Mouse (Mus musculus): ENCODE data around the gene Rnf216. TPM values are rescaled to one million over a fixed set of nuclear protein-coding genes. Genes with fewer than 3 reads are reported as not detected.
A peak's percentile ranks its signal among the peaks of the same experiment; 100 is the strongest.

The Rnf216 gene
- polyA plus RNA-seq, 1 experiment from 2014 or later: 29.2 TPM

GRCm38 (mm10) chr5:143031193-143031592, 81.6 kb downstream of the Rnf216 start:
- H3K4me2 ChIP-seq: no peak overlapping the region
- H3K27ac ChIP-seq (ENCODE audit: low read depth, low read length): no peak overlapping the region
- no peak overlapping the region for H3K9ac ChIP-seq (ENCODE audit: low read length)
- 59% methylated on average over 4 of the region's 4 CpGs for WGBS
- no peaks in the 10 kb centered on the region for H3K9me3 ChIP-seq (ENCODE audit: control insufficient read depth, low read length)
- ATAC-seq (ENCODE audit: low FRiP score) (no peak), DNase-seq (ENCODE audit: low spot score, missing footprints) (no peak)
- H3K27me3 ChIP-seq (ENCODE audit: control insufficient read depth, insufficient read depth, low read length): no peaks in the 10 kb centered on the region
- 0 out of 2 replicates have a peak, but pooled peaks cover 2% of the 10 kb centered on the region for H3K36me3 ChIP-seq (ENCODE audit: control insufficient read depth, insufficient read depth, low read length)
- H3K4me3 ChIP-seq (ENCODE audit: low read depth, low read length): no peak overlapping the region
- no peaks in the 10 kb centered on the region for H3K4me1 ChIP-seq (ENCODE audit: control insufficient read depth, insufficient read depth, low read length)

- no peaks in the 10 kb centered on the region for H3K9me3 ChIP-seq (ENCODE audit: control insufficient read depth, low read length)
- DNase-seq (ENCODE audit: low spot score, missing footprints): no peak
- H3K4me3 ChIP-seq (ENCODE audit: low read depth, low read length): no peak overlapping the region
- no peak for ATAC-seq (ENCODE audit: low FRiP score)
- no peaks in the 10 kb centered on the region for H3K27me3 ChIP-seq (ENCODE audit: control insufficient read depth, insufficient read depth, low read length)
- no peaks in the 10 kb centered on the region for H3K4me1 ChIP-seq (ENCODE audit: control insufficient read depth, insufficient read depth, low read length)
- 96% methylated on average over 2 of the region's 2 CpGs for WGBS
- H3K9ac ChIP-seq (ENCODE audit: low read length): no peak overlapping the region
- H3K36me3 ChIP-seq (ENCODE audit: control insufficient read depth, insufficient read depth, low read length): 0 out of 2 replicates have a peak, but pooled peaks cover 5% of the 10 kb centered on the region
- H3K27ac ChIP-seq (ENCODE audit: low read depth, low read length): no peak overlapping the region
- no peak overlapping the region for H3K4me2 ChIP-seq
Measured at GRCm38 (mm10) chr5:143023887-143024286, 88.9 kb downstream of the Rnf216 start.

- H3K9me3 ChIP-seq (ENCODE audit: control insufficient read depth, low read length): no peaks in the 10 kb centered on the region
- 88% methylated on average over 1 of the region's 1 CpGs for WGBS
- ATAC-seq (ENCODE audit: low FRiP score): no peak
- H3K36me3 ChIP-seq (ENCODE audit: control insufficient read depth, insufficient read depth, low read length): 0 out of 2 replicates have a peak, but pooled peaks cover 5% of the 10 kb centered on the region
- no peak overlapping the region for H3K4me3 ChIP-seq (ENCODE audit: low read depth, low read length)
- H3K9ac ChIP-seq (ENCODE audit: low read length): no peak overlapping the region
- H3K4me2 ChIP-seq: no peak overlapping the region
- H3K27me3 ChIP-seq (ENCODE audit: control insufficient read depth, insufficient read depth, low read length): no peaks in the 10 kb centered on the region
- DNase-seq (ENCODE audit: low spot score, missing footprints): no peak
- no peaks in the 10 kb centered on the region for H3K4me1 ChIP-seq (ENCODE audit: control insufficient read depth, insufficient read depth, low read length)
- H3K27ac ChIP-seq (ENCODE audit: low read depth, low read length): no peak overlapping the region
Measured at GRCm38 (mm10) chr5:143022956-143023355, 89.8 kb downstream of the Rnf216 start.

GRCm38 (mm10) chr5:143017401-143017800, 95.4 kb downstream of the Rnf216 start:
- H3K9ac ChIP-seq (ENCODE audit: low read length): no peak overlapping the region
- DNase-seq (ENCODE audit: low spot score, missing footprints) (no peak), ATAC-seq (ENCODE audit: low FRiP score) (no peak)
- no peak overlapping the region for H3K27ac ChIP-seq (ENCODE audit: low read depth, low read length)
- H3K4me1 ChIP-seq (ENCODE audit: control insufficient read depth, insufficient read depth, low read length): no peaks in the 10 kb centered on the region
- no peaks in the 10 kb centered on the region for H3K9me3 ChIP-seq (ENCODE audit: control insufficient read depth, low read length)
- 89% methylated on average over 5 of the region's 5 CpGs for WGBS
- no peak overlapping the region for H3K4me2 ChIP-seq
- peaks cover 10% of the 10 kb centered on the region for H3K36me3 ChIP-seq (ENCODE audit: control insufficient read depth, insufficient read depth, low read length)
- H3K27me3 ChIP-seq (ENCODE audit: control insufficient read depth, insufficient read depth, low read length): no peaks in the 10 kb centered on the region
- no peak overlapping the region for H3K4me3 ChIP-seq (ENCODE audit: low read depth, low read length)

- 78% methylated on average over 10 of the region's 11 CpGs for WGBS
- peaks cover 11% of the 10 kb centered on the region for H3K36me3 ChIP-seq (ENCODE audit: control insufficient read depth, insufficient read depth, low read length)
- H3K27me3 ChIP-seq (ENCODE audit: control insufficient read depth, insufficient read depth, low read length): no peaks in the 10 kb centered on the region
- no peaks in the 10 kb centered on the region for H3K4me1 ChIP-seq (ENCODE audit: control insufficient read depth, insufficient read depth, low read length)
- no peak overlapping the region for H3K4me3 ChIP-seq (ENCODE audit: low read depth, low read length)
- no peak overlapping the region for H3K9ac ChIP-seq (ENCODE audit: low read length)
- DNase-seq (ENCODE audit: low spot score, missing footprints) (no peak), ATAC-seq (ENCODE audit: low FRiP score) (no peak)
- H3K4me2 ChIP-seq: no peak overlapping the region
- no peaks in the 10 kb centered on the region for H3K9me3 ChIP-seq (ENCODE audit: control insufficient read depth, low read length)
- H3K27ac ChIP-seq (ENCODE audit: low read depth, low read length): peak overlapping the region; percentile 20; the same call in 1 of the 2 replicates
Measured at GRCm38 (mm10) chr5:143009383-143009782, 103.4 kb downstream of the Rnf216 start.

- H3K36me3 ChIP-seq (ENCODE audit: control insufficient read depth, insufficient read depth, low read length): peaks cover 4% of the 10 kb centered on the region; the same call in 1 of the 2 replicates
- ATAC-seq (ENCODE audit: low FRiP score) (peak; percentile 54; the same call in 1 of the 2 replicates), DNase-seq (ENCODE audit: low spot score, missing footprints) (peak; percentile 88)
Measured at GRCm38 (mm10) chr5:143000654-143001500, 111.9 kb downstream of the Rnf216 start.

GRCm38 (mm10) chr5:143000091-143000490, 112.7 kb downstream of the Rnf216 start:
- 0 out of 2 replicates have a peak, but pooled peaks cover 2% of the 10 kb centered on the region for H3K4me1 ChIP-seq (ENCODE audit: control insufficient read depth, insufficient read depth, low read length)
- DNase-seq (ENCODE audit: low spot score, missing footprints): no peak
- H3K9ac ChIP-seq (ENCODE audit: low read length): no peak overlapping the region
- WGBS: 59% methylated on average over 4 of the region's 4 CpGs
- no peak overlapping the region for H3K4me3 ChIP-seq (ENCODE audit: low read depth, low read length)
- H3K27ac ChIP-seq (ENCODE audit: low read depth, low read length): no peak overlapping the region; the same call in 1 of the 2 replicates
- no peak for ATAC-seq (ENCODE audit: low FRiP score)
- peaks cover 4% of the 10 kb centered on the region; the same call in 1 of the 2 replicates for H3K36me3 ChIP-seq (ENCODE audit: control insufficient read depth, insufficient read depth, low read length)
- H3K9me3 ChIP-seq (ENCODE audit: control insufficient read depth, low read length): no peaks in the 10 kb centered on the region
- no peaks in the 10 kb centered on the region for H3K27me3 ChIP-seq (ENCODE audit: control insufficient read depth, insufficient read depth, low read length)
- no peak overlapping the region for H3K4me2 ChIP-seq

More at GRCm38 (mm10) chr5:143000654-143001500, 111.9 kb downstream of the Rnf216 start:
- Histone ChIP-seq H3K27me3 (ENCODE audit: control insufficient read depth, insufficient read depth, low read length) (no peaks in the 10 kb centered on the region), H3K27ac (ENCODE audit: low read depth, low read length) (peak overlapping the region; percentile 12), H3K4me1 (ENCODE audit: control insufficient read depth, insufficient read depth, low read length) (0 out of 2 replicates have a peak, but pooled peaks cover 2% of the 10 kb centered on the region), H3K9ac (ENCODE audit: low read length) (no peak overlapping the region; the same call in 1 of the 2 replicates), H3K4me3 (ENCODE audit: low read depth, low read length) (no peak overlapping the region), H3K9me3 (ENCODE audit: control insufficient read depth, low read length) (no peaks in the 10 kb centered on the region), H3K4me2 (no peak overlapping the region)
- WGBS: 59% methylated on average over 9 of the region's 9 CpGs

DNA sequence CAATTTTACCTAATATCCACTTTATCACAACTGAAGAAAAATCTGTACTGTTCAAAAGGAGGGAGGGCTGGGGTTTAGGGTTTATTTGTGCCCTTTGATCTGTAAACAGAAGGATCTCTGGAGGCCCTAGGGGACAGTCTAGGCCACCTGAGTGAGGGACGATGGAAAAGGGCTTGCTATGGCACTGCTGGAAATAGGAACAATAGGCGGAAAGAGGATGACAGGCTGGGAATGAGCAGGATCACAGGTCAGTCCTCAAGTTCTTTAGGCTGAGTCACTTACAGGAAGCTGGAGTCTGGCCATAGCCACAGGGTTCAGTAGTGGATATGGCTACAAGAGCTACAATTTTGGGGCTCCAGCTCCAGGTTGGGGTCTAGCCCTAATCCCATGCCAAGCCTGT, 114.6 kb downstream of the Rnf216 start:
- H3K4me1 ChIP-seq (ENCODE audit: control insufficient read depth, insufficient read depth, low read length): 0 out of 2 replicates have a peak, but pooled peaks cover 2% of the 10 kb centered on the region
- no peaks in the 10 kb centered on the region for H3K9me3 ChIP-seq (ENCODE audit: control insufficient read depth, low read length)
- H3K27ac ChIP-seq (ENCODE audit: low read depth, low read length): no peak overlapping the region
- ATAC-seq (ENCODE audit: low FRiP score) (no peak), DNase-seq (ENCODE audit: low spot score, missing footprints) (no peak)
- 50% methylated on average over 2 of the region's 2 CpGs for WGBS
- H3K27me3 ChIP-seq (ENCODE audit: control insufficient read depth, insufficient read depth, low read length): no peaks in the 10 kb centered on the region
- H3K4me2 ChIP-seq: no peak overlapping the region
- no peaks in the 10 kb centered on the region for H3K36me3 ChIP-seq (ENCODE audit: control insufficient read depth, insufficient read depth, low read length)
- no peak overlapping the region for H3K9ac ChIP-seq (ENCODE audit: low read length)
- H3K4me3 ChIP-seq (ENCODE audit: low read depth, low read length): no peak overlapping the region

DNA sequence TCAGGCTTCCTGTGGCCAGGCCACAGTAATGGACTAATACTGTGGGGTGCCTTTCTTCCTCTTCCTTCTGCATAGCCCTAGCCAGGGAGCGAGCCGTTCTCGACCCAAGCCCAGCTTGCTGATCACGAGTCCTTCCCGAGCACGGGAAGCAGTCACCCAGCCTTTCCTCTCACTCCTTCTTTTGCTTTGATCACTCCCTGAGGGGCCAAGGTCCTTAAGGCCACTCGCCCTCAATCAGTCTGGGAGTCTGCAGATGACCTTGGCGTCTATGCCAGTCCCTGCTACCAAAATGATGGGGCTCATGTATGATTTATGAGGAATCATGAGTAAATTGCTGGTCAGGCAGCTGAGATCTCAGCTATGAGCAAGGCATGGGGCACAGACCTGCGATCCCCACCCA, 115.3 kb downstream of the Rnf216 start:
- no peak overlapping the region for H3K27ac ChIP-seq (ENCODE audit: low read depth, low read length)
- no peaks in the 10 kb centered on the region for H3K9me3 ChIP-seq (ENCODE audit: control insufficient read depth, low read length)
- H3K4me3 ChIP-seq (ENCODE audit: low read depth, low read length): no peak overlapping the region
- no peak overlapping the region for H3K4me2 ChIP-seq
- 0 out of 2 replicates have a peak, but pooled peaks cover 2% of the 10 kb centered on the region for H3K4me1 ChIP-seq (ENCODE audit: control insufficient read depth, insufficient read depth, low read length)
- ATAC-seq (ENCODE audit: low FRiP score) (no peak), DNase-seq (ENCODE audit: low spot score, missing footprints) (no peak)
- WGBS: 70% methylated on average over 9 of the region's 9 CpGs
- H3K9ac ChIP-seq (ENCODE audit: low read length): no peak overlapping the region
- peaks cover 2% of the 10 kb centered on the region for H3K36me3 ChIP-seq (ENCODE audit: control insufficient read depth, insufficient read depth, low read length)
- H3K27me3 ChIP-seq (ENCODE audit: control insufficient read depth, insufficient read depth, low read length): no peaks in the 10 kb centered on the region

All from midbrain, embryonic 11.5 days (tissue).